Mouse (Mus musculus): ENCODE measurements around the gene Sult6b2. TPM values are rescaled to one million over a fixed set of nuclear protein-coding genes. Genes with fewer than 3 reads are reported as not detected.

Gene Sult6b2
- polyA plus RNA-seq, 1 experiment from 2014 or later, result 20.9 TPM

GRCm38 (mm10) chr6:142788042-142788987, 16.0 kb downstream of the Sult6b2 start:
- Histone ChIP-seq H3K36me3 (no peaks in the 10 kb centered on the region), H3K9me3 (no peaks in the 10 kb centered on the region), H3K4me2 (replicated peaks) (0 out of 2 replicates have a peak overlapping the region, but pooled peaks have one; percentile 14), H3K4me1 (replicated peaks) (0 out of 2 replicates have a peak, but pooled peaks cover under 1% of the 10 kb centered on the region), H3K27ac (no peak overlapping the region), H3K27me3 (replicated peaks) (no peaks in the 10 kb centered on the region), H3K4me3 (replicated peaks) (no peak overlapping the region), H3K9ac (no peak overlapping the region)
- ATAC-seq, result peak; percentile 40; the same call in 1 of the 2 replicates
- WGBS, result 48% methylated on average over 18 of the region's 18 CpGs

GRCm38 (mm10) chr6:142786106-142786505, 18.2 kb downstream of the Sult6b2 start:
- Histone ChIP-seq H3K4me1 (replicated peaks) (no peaks in the 10 kb centered on the region), H3K27me3 (replicated peaks) (no peaks in the 10 kb centered on the region), H3K4me3 (replicated peaks) (no peak overlapping the region), H3K4me2 (replicated peaks) (no peak overlapping the region), H3K36me3 (no peaks in the 10 kb centered on the region), H3K9me3 (no peaks in the 10 kb centered on the region), H3K9ac (no peak overlapping the region), H3K27ac (no peak overlapping the region)
- WGBS, result 83% methylated on average over 21 of the region's 21 CpGs
- no peak for ATAC-seq

DNA sequence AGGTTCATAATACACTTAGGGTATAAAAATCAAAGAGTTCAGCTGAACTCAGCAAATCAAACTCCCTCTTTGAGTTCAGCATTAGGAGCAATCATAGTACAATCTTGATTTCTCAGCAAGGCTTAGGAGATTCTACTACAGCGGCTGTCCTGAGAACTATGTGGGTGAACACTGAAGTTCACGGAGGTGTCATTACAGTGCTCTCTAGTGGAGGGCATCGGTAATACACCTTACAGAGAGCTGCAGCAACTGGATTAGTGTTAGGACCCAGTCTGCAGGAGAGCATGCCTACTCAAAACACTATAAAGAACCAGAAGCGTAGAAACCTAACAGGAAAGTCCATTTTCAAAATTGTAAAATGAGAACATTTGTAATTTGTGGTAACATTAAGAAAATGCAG, 19.0 kb downstream of the Sult6b2 start:
- Histone ChIP-seq H3K27ac (no peak overlapping the region), H3K9me3 (no peaks in the 10 kb centered on the region), H3K27me3 (replicated peaks) (no peaks in the 10 kb centered on the region), H3K9ac (no peak overlapping the region), H3K36me3 (no peaks in the 10 kb centered on the region), H3K4me3 (replicated peaks) (no peak overlapping the region), H3K4me1 (replicated peaks) (no peaks in the 10 kb centered on the region), H3K4me2 (replicated peaks) (no peak overlapping the region)
- no peak for ATAC-seq
- 49% methylated on average over 4 of the region's 4 CpGs for WGBS

DNA sequence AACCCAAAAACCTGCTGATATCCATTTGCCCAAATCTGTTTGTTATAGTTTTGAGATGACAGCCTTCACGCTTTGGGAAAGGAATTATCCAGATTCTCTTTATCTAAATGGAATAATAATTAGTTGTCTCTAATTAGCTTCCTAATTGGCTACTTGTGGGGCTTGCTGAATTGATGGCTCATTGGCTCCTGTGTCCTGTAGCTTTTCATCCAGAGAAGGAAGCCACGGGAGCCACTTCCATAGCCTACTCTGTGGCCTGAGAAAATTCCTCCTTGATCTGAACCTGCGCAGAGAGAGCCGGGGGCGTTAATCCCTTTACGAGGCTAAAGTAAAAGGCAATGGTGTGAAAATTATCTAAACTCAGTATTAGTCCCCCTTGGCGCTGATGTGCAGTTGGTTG, 23.0 kb downstream of the Sult6b2 start:
- Histone ChIP-seq H3K36me3 (no peaks in the 10 kb centered on the region), H3K27me3 (replicated peaks) (no peaks in the 10 kb centered on the region), H3K9ac (no peak overlapping the region), H3K4me2 (replicated peaks) (no peak overlapping the region), H3K4me1 (replicated peaks) (no peaks in the 10 kb centered on the region), H3K4me3 (replicated peaks) (no peak overlapping the region), H3K27ac (no peak overlapping the region), H3K9me3 (no peaks in the 10 kb centered on the region)
- WGBS, result 80% methylated on average over 7 of the region's 7 CpGs
- ATAC-seq, result no peak

GRCm38 (mm10) chr6:142780574-142781033, 23.7 kb downstream of the Sult6b2 start:
- H3K27ac ChIP-seq, result no peak overlapping the region
- WGBS, result 89% methylated on average over 4 of the region's 4 CpGs
- H3K4me1 ChIP-seq (replicated peaks), result no peaks in the 10 kb centered on the region
- H3K9ac ChIP-seq, result no peak overlapping the region
- no peaks in the 10 kb centered on the region for H3K27me3 ChIP-seq (replicated peaks)
- H3K4me2 ChIP-seq (replicated peaks), result no peak overlapping the region
- H3K36me3 ChIP-seq, result no peaks in the 10 kb centered on the region
- no peak overlapping the region for H3K4me3 ChIP-seq (replicated peaks)
- H3K9me3 ChIP-seq, result no peaks in the 10 kb centered on the region
- ATAC-seq, result no peak

DNA sequence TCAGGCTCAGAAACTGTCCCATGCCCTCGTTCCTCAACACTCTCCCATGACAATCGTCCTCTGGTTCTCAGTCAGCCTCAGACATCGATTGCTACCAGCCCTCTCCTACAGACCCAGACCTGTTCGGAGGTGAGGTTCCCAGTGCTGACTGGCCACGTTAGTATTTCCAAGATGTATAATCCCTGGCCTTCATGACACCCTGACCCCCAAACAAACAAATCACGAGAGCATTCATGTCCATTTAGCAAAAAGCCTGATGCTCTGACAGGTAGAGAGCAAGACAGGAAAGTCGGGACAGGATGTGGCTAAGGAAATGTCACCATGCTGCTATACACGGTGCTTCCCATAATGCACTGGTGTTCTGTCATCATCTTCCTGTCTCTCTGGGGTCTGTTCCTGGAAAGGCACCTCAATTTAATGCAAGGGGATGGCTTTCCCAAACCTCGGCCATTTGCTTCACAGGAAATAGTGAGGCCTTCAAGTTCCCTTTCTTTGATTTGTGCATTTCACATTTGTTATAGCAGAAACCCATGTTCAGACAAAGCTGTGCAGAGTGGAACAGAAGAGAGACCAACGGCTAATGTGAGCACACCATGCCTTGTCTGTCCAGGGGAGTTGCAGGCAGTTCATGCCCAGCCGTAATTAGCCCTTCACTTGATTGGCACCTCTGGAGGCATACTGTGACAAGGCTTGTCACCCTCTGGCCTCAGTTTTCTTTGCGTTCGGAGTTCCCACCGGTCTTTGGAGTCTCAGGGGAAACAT, 24.3 kb downstream of the Sult6b2 start:
- H3K27me3 ChIP-seq (replicated peaks), result no peaks in the 10 kb centered on the region
- H3K4me3 ChIP-seq (replicated peaks), result no peak overlapping the region
- H3K9me3 ChIP-seq, result no peaks in the 10 kb centered on the region
- 0 out of 2 replicates have a peak, but pooled peaks have one; percentile 30 for ATAC-seq
- no peak overlapping the region for H3K27ac ChIP-seq
- H3K36me3 ChIP-seq, result no peaks in the 10 kb centered on the region
- no peak overlapping the region for H3K9ac ChIP-seq
- no peaks in the 10 kb centered on the region for H3K4me1 ChIP-seq (replicated peaks)
- 76% methylated on average over 14 of the region's 14 CpGs for WGBS
- H3K4me2 ChIP-seq (replicated peaks), result no peak overlapping the region

DNA sequence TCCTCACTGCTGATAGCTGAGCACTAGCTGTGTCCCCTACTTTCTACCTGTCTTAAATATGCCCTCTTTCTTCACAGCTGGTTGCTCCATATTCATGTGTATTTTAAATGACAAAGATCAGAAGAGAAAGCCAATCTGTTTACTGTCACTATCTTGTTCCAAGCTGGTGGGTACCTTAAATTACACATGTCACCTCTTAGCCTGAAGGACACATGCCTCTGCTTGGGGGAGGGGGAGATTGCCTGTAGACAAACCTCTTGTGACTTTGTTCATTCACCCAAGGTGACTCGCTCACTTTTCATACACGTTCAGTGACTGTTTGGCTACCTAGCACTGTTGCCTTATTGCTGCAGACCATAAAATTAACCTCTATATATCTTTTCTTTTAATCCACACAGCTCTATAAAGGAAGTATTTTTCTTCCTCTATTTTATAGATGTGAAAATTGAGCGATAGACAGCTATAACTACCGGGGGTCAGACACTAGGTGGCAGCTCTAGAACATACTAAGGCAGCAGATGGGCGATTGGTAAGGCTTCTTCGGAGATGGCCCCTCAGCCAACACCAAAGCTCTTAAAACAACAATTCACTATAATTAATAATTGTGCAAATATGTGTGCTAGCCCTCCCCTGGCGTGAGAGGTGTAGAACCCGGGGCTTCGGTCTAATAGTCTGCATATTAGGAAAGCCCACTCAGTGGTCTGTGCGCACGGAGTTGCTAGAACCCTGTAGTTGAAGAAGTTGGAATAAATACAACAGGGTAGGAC, 25.1 kb downstream of the Sult6b2 start:
- Histone ChIP-seq H3K27ac (no peak overlapping the region), H3K27me3 (replicated peaks) (no peaks in the 10 kb centered on the region), H3K4me1 (replicated peaks) (no peaks in the 10 kb centered on the region), H3K4me2 (replicated peaks) (no peak overlapping the region), H3K4me3 (replicated peaks) (no peak overlapping the region), H3K9me3 (no peaks in the 10 kb centered on the region), H3K36me3 (no peaks in the 10 kb centered on the region), H3K9ac (no peak overlapping the region)
- peak; percentile 52 for ATAC-seq
- WGBS, result 46% methylated on average over 11 of the region's 11 CpGs

- no peak for ATAC-seq
- Histone ChIP-seq H3K9ac (no peak overlapping the region), H3K4me1 (replicated peaks) (no peaks in the 10 kb centered on the region), H3K27me3 (replicated peaks) (no peaks in the 10 kb centered on the region), H3K36me3 (peaks cover 20% of the 10 kb centered on the region), H3K4me3 (replicated peaks) (no peak overlapping the region), H3K9me3 (no peaks in the 10 kb centered on the region), H3K27ac (no peak overlapping the region), H3K4me2 (replicated peaks) (no peak overlapping the region)
- WGBS, result 71% methylated on average over 4 of the region's 4 CpGs
Measured at GRCm38 (mm10) chr6:142776935-142777334, 27.4 kb downstream of the Sult6b2 start.

DNA sequence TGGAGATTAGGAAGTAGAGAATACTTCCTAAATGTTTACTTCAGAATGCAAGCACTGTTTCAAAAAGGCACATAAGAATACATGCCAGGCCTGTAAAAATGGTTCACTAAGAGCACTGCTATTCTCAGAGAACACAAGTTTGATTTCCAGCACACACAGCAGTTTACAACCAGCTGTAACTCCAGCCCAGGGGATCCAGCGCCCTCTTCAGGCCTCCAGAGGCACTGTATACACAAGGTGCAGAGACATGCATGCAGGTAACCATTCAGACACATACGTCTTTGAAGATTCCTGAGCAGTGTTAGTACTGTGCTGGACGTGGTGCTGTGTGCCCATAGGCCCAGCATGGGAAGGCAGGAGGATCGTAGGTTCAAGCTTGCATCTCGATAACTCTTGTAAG, 30.7 kb downstream of the Sult6b2 start:
- Histone ChIP-seq H3K27me3 (replicated peaks) (no peaks in the 10 kb centered on the region), H3K4me2 (replicated peaks) (no peak overlapping the region), H3K9me3 (no peaks in the 10 kb centered on the region), H3K9ac (no peak overlapping the region), H3K36me3 (peaks cover 34% of the 10 kb centered on the region), H3K4me3 (replicated peaks) (no peak overlapping the region), H3K4me1 (replicated peaks) (no peaks in the 10 kb centered on the region), H3K27ac (no peak overlapping the region)
- 93% methylated on average over 5 of the region's 5 CpGs for WGBS
- ATAC-seq, result no peak

- no peak for ATAC-seq
- H3K27me3 ChIP-seq (replicated peaks), result no peaks in the 10 kb centered on the region
- H3K4me3 ChIP-seq (replicated peaks), result no peak overlapping the region
- no peaks in the 10 kb centered on the region for H3K4me1 ChIP-seq (replicated peaks)
- H3K36me3 ChIP-seq, result peaks cover 46% of the 10 kb centered on the region
- no peaks in the 10 kb centered on the region for H3K9me3 ChIP-seq
- no peak overlapping the region for H3K9ac ChIP-seq
- H3K4me2 ChIP-seq (replicated peaks), result no peak overlapping the region
- 90% methylated on average over 4 of the region's 4 CpGs for WGBS
- H3K27ac ChIP-seq, result no peak overlapping the region
Measured at GRCm38 (mm10) chr6:142771643-142772042, 32.7 kb downstream of the Sult6b2 start.

DNA sequence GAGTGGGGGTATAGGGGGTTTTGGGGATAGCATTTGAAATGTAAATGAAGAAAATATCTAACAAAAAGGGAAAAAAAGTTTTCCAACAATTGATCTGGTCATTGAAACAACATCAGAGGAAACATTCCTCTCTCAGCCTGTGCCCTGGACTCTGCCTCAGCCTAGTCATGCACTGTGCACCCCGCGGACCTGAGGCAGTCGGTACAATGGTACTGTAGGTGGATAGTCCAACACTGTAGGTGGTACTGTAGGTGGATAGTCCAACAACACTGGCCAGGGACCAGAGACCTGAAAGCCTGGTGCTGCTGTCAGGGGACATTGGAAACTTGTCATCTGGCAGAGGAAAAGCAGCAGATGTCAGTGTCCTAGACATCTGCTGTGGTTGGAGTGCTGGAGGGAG, 34.4 kb downstream of the Sult6b2 start:
- H3K9me3 ChIP-seq, result no peaks in the 10 kb centered on the region
- H3K4me1 ChIP-seq (replicated peaks), result no peaks in the 10 kb centered on the region
- no peak for ATAC-seq
- H3K9ac ChIP-seq, result no peak overlapping the region
- H3K4me3 ChIP-seq (replicated peaks), result no peak overlapping the region
- H3K4me2 ChIP-seq (replicated peaks), result no peak overlapping the region
- 93% methylated on average over 3 of the region's 3 CpGs for WGBS
- no peak overlapping the region for H3K27ac ChIP-seq
- H3K36me3 ChIP-seq, result peaks cover 59% of the 10 kb centered on the region
- H3K27me3 ChIP-seq (replicated peaks), result no peaks in the 10 kb centered on the region

DNA sequence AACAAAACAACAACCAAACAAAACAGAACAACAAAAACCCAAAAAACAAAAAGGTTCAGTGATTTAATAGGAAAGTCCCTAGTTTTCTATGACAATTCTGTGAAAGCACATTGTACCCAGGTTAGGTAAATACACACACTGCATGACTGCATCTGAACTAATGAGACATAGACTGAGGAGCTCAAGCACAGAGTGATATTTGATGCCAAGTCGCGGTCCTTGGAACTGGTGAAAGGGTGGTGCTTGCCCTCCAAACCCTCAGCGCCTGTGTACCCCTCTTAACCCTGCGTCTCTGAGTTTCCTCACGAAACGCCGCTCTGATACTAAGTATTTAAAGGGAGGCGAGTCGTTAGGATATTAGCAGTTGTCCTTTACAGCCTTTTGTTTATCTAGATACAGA, 37.0 kb downstream of the Sult6b2 start:
- no peaks in the 10 kb centered on the region for H3K27me3 ChIP-seq (replicated peaks)
- no peak overlapping the region for H3K4me3 ChIP-seq (replicated peaks)

More for the DNA sequence above, 37.0 kb downstream of the Sult6b2 start:
- no peak for ATAC-seq
- 87% methylated on average over 9 of the region's 9 CpGs for WGBS
- H3K27ac ChIP-seq, result no peak overlapping the region
- H3K36me3 ChIP-seq, result peaks cover 50% of the 10 kb centered on the region
- H3K9ac ChIP-seq, result no peak overlapping the region
- no peaks in the 10 kb centered on the region for H3K4me1 ChIP-seq (replicated peaks)
- H3K4me2 ChIP-seq (replicated peaks), result no peak overlapping the region
- no peaks in the 10 kb centered on the region for H3K9me3 ChIP-seq
